Mouse (Mus musculus) forebrain, embryonic 10.5 days (tissue): ENCODE data around the gene Psmf1. TPM values are rescaled to one million over a fixed set of nuclear protein-coding genes. Genes with fewer than 3 reads are reported as not detected.

Experiments used
- DNase-seq: peaks from one replicate; pipeline ENCODE4 v3.0.0-alpha.2; 2017; ENCODE audit warnings: low spot score; ENCODE audit errors: extremely low spot score
- H3K27ac ChIP-seq: fragments of 300-500 bp; sonication (generic); 2 replicates; pipeline ENCODE4 v1.5.1; 2016; ENCODE audit warnings: mild to moderate bottlenecking
- H3K27me3 ChIP-seq: fragments of 300-500 bp; sonication (generic); 2 replicates; pipeline ENCODE4 v1.6.1; 2016; ENCODE audit warnings: mild to moderate bottlenecking; ENCODE audit not compliant: poor library complexity, severe bottlenecking
- H3K36me3 ChIP-seq: fragments of 300-500 bp; sonication (generic); replicated peaks from 2 replicates; pipeline ENCODE4 v1.6.1; 2016; ENCODE audit warnings: mild to moderate bottlenecking, moderate library complexity
- H3K4me1 ChIP-seq: fragments of 300-500 bp; sonication (generic); 2 replicates; pipeline ENCODE4 v1.6.1; 2016
- H3K4me3 ChIP-seq: fragments of 300-500 bp; sonication (generic); 2 replicates; pipeline ENCODE4 v1.5.1; 2016; ENCODE audit warnings: mild to moderate bottlenecking, moderate library complexity
- H3K9me3 ChIP-seq: fragments of 300-500 bp; sonication (generic); 2 replicates; pipeline ENCODE4 v1.6.1; 2016; ENCODE audit warnings: mild to moderate bottlenecking, moderate library complexity
- WGBS: fragments of 180-500 bp; shearing (Covaris S2); methylation state at CpG from one replicate; pipeline ENCODE4 v1.1.7; 2016; 5-methylcytosine and 5-hydroxymethylcytosine counted together
- polyA plus RNA-seq: library from polyadenylated mRNA; unstranded; fragments of >200 nt; fragmentation: Nextera tagmentation; extraction: Ambion mirVana; gene quantifications from 2 replicates; pipeline ENCODE4 v1.2.1, GENCODE M21; 2016

The Psmf1 gene
- polyA plus RNA-seq, 1 experiment from 2014 or later = 56.5 TPM

GRCm38 (mm10) chr2:151751330-151751729, 7.3 kb upstream of the Psmf1 start:
- H3K4me3 ChIP-seq = no peak overlapping the region
- no peak for DNase-seq
- H3K4me1 ChIP-seq = peaks cover 14% of the 10 kb centered on the region
- H3K27ac ChIP-seq = no peak overlapping the region
- WGBS = 77% methylated on average over 5 of the region's 5 CpGs
- H3K27me3 ChIP-seq = peaks cover 28% of the 10 kb centered on the region
- no peaks in the 10 kb centered on the region for H3K9me3 ChIP-seq
- H3K36me3 ChIP-seq = no peaks in the 10 kb centered on the region

GRCm38 (mm10) chr2:151747847-151748705, 4.1 kb upstream of the Psmf1 start:
- DNase-seq = peak; percentile 85
- no peaks in the 10 kb centered on the region for H3K9me3 ChIP-seq
- peaks cover 52% of the 10 kb centered on the region for H3K27me3 ChIP-seq
- H3K36me3 ChIP-seq = no peaks in the 10 kb centered on the region
- no peak overlapping the region for H3K4me3 ChIP-seq
- H3K27ac ChIP-seq = peak overlapping the region; percentile 66; the same call in 1 of the 2 replicates
- 25% methylated on average over 19 of the region's 19 CpGs for WGBS
- peaks cover 12% of the 10 kb centered on the region for H3K4me1 ChIP-seq

DNA sequence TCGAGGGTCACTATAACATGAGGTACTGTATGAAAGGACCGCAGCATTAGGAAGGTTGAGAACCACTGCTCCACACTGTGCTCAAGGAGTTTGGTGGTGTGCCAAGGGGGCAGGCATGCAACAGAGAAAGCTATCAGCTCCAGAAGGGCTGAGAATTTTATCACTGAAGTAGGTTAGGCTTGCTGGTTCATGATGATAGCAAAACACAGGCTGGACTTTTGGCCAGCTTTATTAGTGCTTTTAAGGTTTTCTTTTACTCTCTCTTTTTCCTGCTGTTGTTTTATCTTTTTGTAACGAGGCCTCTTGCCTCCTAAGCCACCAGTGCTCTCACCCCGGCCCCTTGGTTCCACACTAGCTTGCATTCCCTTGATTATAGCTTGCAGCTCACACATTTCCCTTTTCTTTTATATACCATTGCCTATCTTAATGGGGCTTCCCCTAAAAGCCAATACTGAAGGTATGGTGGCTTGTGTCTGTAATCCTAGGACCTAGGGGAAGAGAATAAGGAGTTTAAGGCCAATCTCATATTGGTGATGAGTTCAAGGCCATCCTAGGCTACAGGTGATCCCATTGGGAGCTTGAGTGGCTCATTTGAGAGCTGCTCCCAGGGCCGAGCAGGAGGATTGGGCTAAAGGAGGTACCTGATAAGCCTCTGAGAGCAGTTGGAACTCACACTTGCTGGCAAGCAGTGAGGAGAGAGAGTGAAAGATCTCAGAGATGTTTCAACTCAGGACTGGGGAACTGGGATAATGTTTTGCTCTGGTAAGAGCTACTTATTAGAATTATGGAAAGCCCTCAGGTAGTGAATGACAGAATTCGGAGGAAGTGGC, 921 bp downstream of the Psmf1 start:
- WGBS = 72% methylated on average over 6 of the region's 6 CpGs
- Histone ChIP-seq H3K36me3 (no peaks in the 10 kb centered on the region), H3K9me3 (no peaks in the 10 kb centered on the region), H3K4me1 (peaks cover 32% of the 10 kb centered on the region), H3K27me3 (peaks cover 46% of the 10 kb centered on the region), H3K4me3 (no peak overlapping the region), H3K27ac (no peak overlapping the region)
- no peak for DNase-seq

GRCm38 (mm10) chr2:151742084-151742483, 1.9 kb downstream of the Psmf1 start:
- 90% methylated on average over 1 of the region's 1 CpGs for WGBS
- Histone ChIP-seq H3K9me3 (no peaks in the 10 kb centered on the region), H3K4me1 (peaks cover 27% of the 10 kb centered on the region), H3K27me3 (peaks cover 38% of the 10 kb centered on the region), H3K36me3 (no peaks in the 10 kb centered on the region), H3K27ac (no peak overlapping the region), H3K4me3 (no peak overlapping the region)
- DNase-seq = no peak

- H3K9me3 ChIP-seq = no peaks in the 10 kb centered on the region
- no peaks in the 10 kb centered on the region for H3K36me3 ChIP-seq
- H3K27ac ChIP-seq = peak overlapping the region; percentile 89
- H3K4me3 ChIP-seq = peak overlapping the region; percentile 96
- DNase-seq = peak; percentile 83
- H3K4me1 ChIP-seq = peaks cover 27% of the 10 kb centered on the region
- under 1% methylated on average over 61 of the region's 61 CpGs for WGBS
- H3K27me3 ChIP-seq = peaks cover 27% of the 10 kb centered on the region
Measured at GRCm38 (mm10) chr2:151740741-151741526, 3.1 kb downstream of the Psmf1 start.

DNA sequence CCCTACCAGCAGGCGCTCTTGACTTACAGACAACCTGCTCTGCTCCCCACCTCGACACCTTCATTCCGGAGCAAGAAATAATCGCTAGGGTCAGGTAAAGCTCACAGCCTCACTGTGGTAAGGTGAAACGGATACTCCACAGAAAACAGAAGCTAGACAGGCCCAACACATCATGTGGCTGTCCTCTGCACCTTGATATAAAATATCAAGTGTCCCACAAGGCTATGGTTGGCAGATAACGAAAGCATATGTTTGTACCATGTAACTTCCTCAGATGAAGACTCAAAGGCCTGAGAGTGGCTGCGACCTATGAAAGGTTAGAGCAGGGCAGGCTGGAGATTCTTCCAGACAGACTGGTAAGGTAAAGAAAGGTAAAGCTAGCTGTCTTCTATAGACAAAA, 4.5 kb downstream of the Psmf1 start:
- Histone ChIP-seq H3K27me3 (peaks cover 21% of the 10 kb centered on the region), H3K27ac (no peak overlapping the region), H3K4me3 (peak overlapping the region; percentile 96; the same call in 1 of the 2 replicates), H3K4me1 (peaks cover 27% of the 10 kb centered on the region), H3K36me3 (peaks cover 12% of the 10 kb centered on the region), H3K9me3 (no peaks in the 10 kb centered on the region)
- DNase-seq = no peak
- 92% methylated on average over 7 of the region's 7 CpGs for WGBS

GRCm38 (mm10) chr2:151739081-151739480, 4.9 kb downstream of the Psmf1 start:
- peaks cover 16% of the 10 kb centered on the region for H3K36me3 ChIP-seq
- H3K4me1 ChIP-seq = peaks cover 27% of the 10 kb centered on the region
- H3K27me3 ChIP-seq = peaks cover 17% of the 10 kb centered on the region
- no peak for DNase-seq
- whole genome bisulfite sequencing = 89% methylated on average over 3 of the region's 3 CpGs
- 0 out of 2 replicates have a peak overlapping the region, but pooled peaks have one; percentile 96 for H3K4me3 ChIP-seq
- H3K27ac ChIP-seq = no peak overlapping the region
- no peaks in the 10 kb centered on the region for H3K9me3 ChIP-seq

- Histone ChIP-seq H3K36me3 (peaks cover 22% of the 10 kb centered on the region), H3K27me3 (peaks cover 11% of the 10 kb centered on the region), H3K4me1 (peaks cover 27% of the 10 kb centered on the region), H3K9me3 (no peaks in the 10 kb centered on the region), H3K4me3 (no peak overlapping the region), H3K27ac (no peak overlapping the region)
- WGBS = 86% methylated on average over 4 of the region's 4 CpGs
- no peak for DNase-seq
Measured at GRCm38 (mm10) chr2:151738460-151738859, 5.5 kb downstream of the Psmf1 start.

DNA sequence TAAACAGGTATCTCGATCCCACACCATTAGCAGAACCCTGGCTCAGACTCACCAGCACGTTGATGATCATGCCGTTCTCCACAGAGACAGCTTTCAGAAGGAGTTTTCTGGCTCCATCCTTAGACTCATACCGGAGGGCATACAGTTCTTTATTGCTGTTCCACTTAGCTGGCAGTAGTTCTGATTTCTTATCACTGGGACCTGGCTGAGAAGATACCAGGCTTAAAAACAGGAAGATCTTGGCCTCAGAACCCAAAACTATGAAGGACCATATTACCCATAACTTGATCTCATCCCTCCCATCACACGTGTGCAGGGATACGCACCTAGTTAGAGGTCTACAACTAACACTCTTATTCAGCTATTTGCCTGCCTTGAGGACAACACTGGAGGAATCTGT, 8.6 kb downstream of the Psmf1 start:
- no peak overlapping the region for H3K4me3 ChIP-seq
- H3K27ac ChIP-seq = no peak overlapping the region
- no peaks in the 10 kb centered on the region for H3K27me3 ChIP-seq
- no peak for DNase-seq
- WGBS = 93% methylated on average over 6 of the region's 6 CpGs
- no peaks in the 10 kb centered on the region for H3K9me3 ChIP-seq
- H3K36me3 ChIP-seq = peaks cover 42% of the 10 kb centered on the region
- peaks cover 15% of the 10 kb centered on the region for H3K4me1 ChIP-seq

DNA sequence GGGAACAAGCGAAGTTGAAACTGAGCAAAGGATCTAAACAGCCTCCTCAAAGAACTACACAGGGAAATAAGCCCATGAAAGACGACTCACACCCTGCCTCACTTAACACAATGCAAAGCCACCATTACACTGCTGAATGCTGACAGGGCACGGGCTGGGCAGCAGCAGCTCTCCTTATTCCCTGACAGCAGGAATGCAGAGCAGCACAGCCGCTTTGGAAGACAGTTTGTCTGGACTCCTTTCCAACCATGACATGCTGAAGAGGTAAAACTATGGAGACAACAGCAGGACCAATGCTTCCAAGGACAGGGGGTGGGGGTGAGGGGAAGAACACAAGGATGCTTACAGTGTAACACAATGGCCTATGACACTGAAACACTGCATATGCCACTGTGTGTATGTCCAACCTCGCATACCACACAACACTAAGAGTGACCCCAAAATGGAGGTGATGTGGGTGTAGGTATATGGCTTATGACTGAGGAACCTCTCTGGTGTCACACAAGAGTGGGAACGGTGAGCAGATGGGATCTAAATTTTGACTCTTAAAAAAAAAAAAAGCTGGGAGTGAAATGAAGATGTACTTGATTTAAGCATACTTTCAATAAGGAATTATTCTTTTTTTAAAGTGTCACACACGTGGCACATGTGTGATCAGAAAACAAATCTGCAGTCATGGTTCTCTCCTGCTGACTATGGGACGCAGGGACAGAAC, 10.7 kb downstream of the Psmf1 start:
- H3K36me3 ChIP-seq = peaks cover 63% of the 10 kb centered on the region
- WGBS = 90% methylated on average over 8 of the region's 8 CpGs
- H3K4me3 ChIP-seq = no peak overlapping the region
- no peaks in the 10 kb centered on the region for H3K27me3 ChIP-seq
- no peak overlapping the region for H3K27ac ChIP-seq
- no peak for DNase-seq
- H3K9me3 ChIP-seq = no peaks in the 10 kb centered on the region
- no peaks in the 10 kb centered on the region for H3K4me1 ChIP-seq

GRCm38 (mm10) chr2:151724094-151724493, 19.9 kb downstream of the Psmf1 start:
- H3K9me3 ChIP-seq = peaks cover 5% of the 10 kb centered on the region; the same call in 1 of the 2 replicates
- DNase-seq = no peak
- H3K27me3 ChIP-seq = no peaks in the 10 kb centered on the region
- no peaks in the 10 kb centered on the region for H3K4me1 ChIP-seq
- WGBS = 94% methylated on average over 2 of the region's 2 CpGs
- no peak overlapping the region for H3K4me3 ChIP-seq
- no peak overlapping the region for H3K27ac ChIP-seq
- H3K36me3 ChIP-seq = peaks cover 99% of the 10 kb centered on the region
